Mouse (Mus musculus): ENCODE data around the gene Gba.

Gene Gba

DNA sequence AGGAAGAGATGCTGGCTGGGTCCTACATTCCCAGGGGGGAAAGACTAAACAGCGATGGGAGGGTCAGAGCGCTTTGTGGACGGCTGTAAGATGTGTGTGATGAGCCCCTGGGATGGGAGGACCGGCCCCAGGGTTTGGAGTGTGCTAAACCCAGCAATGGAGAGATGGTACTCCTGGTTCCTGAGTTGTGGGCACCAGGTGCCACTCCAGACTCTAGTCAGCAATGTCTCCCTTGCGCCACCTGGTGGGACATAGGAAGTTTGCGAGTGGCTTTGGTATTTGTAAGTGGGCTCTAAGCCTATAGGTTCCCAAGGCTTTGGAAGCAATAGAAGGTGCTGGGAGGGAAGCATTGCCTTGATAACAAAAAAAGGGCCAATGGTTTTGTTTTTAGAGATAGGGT, 13.1 kb downstream of the Gba start:
- WGBS: 1% methylated on average over 6 of the region's 6 CpGs

DNA sequence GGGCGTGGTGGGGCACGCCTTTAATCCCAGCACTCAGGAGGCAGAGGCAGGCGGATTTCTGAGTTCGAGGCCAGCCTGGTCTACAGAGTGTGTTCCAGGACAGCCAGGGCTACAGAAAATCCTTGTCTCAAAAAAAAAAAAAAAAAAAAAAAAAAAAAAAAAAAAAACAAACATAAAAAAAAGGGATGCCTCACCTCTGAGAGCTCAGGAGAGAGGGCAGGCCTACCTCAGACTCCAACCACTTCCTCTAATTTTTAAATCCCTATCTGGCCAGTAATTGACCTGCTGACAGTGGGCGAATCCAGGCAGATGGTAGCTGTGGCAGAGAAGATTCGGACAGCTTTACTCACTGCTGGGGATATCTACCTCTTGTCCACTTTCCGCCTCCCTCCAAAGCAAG, 13.7 kb downstream of the Gba start:
- 67% methylated on average over 7 of the region's 7 CpGs for WGBS

DNA sequence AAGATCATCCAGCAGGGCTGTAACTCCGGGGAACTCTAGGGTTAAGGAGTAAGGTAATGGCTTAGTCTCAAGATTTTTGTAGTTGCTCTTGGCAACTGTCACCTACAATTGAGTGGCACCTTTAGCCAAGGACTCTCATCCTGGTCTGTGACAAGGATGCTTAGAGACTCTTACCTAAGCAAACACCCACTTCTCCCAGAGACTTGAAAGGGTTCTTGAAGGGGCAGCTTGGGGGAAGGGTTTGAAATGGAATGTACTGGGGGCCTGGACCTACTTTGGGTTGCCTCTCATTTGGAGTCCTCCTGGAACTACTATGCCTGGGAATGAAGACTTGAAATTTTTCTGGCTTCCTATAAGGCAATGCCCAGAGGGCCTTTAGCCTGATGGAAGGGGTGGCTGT, 15.5 kb downstream of the Gba start:
- WGBS: 60% methylated on average over 1 of the region's 1 CpGs

DNA sequence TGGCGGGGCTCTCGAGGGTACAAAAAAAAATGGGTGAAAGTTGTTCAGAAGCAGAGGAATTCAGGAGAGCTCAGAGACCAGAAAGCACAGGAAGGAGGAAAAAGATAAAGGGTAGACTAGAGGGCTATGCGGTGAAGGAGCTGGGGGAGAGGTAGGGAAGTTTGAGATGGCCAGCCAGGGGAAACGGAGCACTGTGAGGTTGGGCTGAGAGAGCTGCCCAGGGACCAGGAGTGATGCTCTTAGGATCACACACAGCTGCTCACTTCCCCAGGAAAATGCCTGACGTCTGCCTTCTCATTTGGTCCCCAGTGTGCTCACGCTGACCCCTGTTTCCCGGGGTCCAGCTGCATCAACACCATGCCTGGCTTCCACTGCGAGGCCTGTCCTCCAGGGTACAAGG, 16.8 kb downstream of the Gba start:
- 58% methylated on average over 8 of the region's 8 CpGs for WGBS

DNA sequence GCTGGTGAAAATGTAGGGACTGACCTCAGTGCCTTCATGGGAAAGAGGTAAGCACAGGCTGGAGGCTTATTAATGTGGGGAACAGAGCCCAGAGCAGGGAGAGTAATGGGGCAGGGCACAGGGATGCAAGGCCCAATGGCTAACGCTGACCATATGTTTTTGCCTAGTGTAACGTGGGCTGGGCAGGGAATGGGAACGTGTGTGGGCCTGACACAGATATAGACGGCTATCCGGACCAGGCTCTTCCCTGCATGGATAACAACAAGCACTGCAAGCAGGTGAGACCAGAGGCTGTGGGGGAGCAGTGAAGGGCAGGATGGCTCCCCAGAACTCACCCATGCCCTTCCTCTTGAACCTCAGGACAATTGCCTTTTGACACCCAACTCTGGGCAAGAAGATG, 18.4 kb downstream of the Gba start:
- WGBS: 57% methylated on average over 5 of the region's 5 CpGs

DNA sequence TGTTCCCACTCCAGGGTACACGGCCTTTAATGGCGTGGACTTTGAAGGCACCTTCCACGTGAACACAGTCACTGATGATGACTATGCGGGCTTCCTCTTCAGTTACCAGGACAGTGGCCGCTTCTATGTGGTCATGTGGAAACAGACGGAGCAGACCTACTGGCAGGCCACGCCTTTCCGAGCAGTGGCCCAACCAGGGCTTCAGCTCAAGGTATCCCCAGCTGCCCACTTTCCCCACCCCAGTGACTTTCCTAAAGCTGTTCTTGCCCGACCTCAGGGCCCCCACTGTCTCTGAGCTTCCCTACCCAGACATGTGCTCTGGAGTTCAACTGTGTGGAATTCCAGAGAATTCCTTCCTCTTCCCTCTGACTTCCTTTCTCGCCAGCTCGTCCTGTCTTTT, 22.1 kb downstream of the Gba start:
- WGBS: 47% methylated on average over 11 of the region's 11 CpGs

DNA sequence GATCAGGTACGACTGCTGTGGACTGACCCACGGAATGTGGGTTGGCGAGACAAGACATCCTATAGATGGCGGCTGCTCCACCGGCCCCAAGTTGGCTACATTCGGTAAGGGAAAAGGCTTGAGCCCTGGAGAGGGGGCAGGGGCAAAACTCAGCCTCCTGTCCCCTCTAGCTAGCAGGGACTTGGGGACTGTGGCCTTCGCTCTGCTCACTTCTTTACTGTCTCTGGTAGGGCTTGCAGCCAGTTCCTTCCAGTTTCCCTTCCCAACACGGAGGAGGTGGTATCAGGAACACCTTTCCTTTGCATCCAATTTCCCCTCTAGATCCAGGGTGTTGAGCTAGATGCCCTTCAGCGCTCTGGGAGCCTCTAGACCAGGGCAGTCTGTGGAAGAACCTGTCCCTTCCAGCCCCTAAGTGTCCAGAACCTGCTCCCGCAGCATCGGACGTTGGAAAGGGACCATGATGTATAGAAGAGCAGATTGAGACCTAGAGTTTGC, 22.6 kb downstream of the Gba start:
- WGBS: 52% methylated on average over 12 of the region's 12 CpGs

DNA sequence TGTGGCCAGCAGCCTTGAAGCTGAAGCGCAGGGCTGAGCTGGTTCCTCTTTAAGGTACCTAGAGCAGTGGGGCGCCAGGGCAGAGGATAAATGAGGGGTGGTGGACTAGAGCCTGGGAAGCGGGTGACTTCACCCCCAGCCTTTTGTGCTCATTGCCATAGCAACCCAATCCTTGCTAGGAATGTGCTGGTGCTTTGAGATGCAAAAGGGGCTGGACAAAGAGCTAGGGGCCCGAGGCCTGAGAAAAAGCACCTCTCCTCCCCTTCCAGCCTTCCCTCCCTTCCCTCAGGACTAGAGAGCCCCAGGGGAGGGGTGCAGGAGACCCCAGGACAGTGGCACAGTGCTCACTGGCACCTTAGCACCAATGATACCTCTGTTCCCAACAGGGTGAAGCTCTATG, 23.2 kb downstream of the Gba start:
- WGBS: 52% methylated on average over 4 of the region's 4 CpGs

GRCm38 (mm10) chr3:89226361-89226760, 23.6 kb downstream of the Gba start:
- 39% methylated on average over 11 of the region's 11 CpGs for WGBS

DNA sequence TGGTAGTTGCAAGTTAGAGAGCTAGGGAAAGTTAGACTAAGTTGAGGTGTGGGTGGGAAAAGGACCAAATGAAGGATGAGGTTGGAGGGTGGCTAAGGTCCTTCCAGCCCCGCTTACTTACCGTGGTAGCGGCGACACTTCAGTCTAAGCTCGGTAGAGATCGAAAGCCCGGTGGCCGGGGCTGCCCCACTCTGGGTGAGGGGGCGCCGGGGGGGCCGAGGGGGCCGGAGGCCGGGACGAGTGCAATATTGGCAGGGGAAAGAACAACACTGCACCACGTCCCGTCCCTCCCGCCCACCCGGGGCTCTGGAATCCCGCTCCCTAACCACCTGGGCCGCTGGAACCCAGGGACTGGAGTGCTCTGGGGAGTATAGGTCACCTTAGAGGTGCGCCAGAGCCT, 24.2 kb downstream of the Gba start, which contains the start of gene Mtx1:
Gene Mtx1, minus strand, starts transcription at position 189 of the 400 bp plus-strand sequence.
- 7% methylated on average over 20 of the region's 21 CpGs for WGBS

DNA sequence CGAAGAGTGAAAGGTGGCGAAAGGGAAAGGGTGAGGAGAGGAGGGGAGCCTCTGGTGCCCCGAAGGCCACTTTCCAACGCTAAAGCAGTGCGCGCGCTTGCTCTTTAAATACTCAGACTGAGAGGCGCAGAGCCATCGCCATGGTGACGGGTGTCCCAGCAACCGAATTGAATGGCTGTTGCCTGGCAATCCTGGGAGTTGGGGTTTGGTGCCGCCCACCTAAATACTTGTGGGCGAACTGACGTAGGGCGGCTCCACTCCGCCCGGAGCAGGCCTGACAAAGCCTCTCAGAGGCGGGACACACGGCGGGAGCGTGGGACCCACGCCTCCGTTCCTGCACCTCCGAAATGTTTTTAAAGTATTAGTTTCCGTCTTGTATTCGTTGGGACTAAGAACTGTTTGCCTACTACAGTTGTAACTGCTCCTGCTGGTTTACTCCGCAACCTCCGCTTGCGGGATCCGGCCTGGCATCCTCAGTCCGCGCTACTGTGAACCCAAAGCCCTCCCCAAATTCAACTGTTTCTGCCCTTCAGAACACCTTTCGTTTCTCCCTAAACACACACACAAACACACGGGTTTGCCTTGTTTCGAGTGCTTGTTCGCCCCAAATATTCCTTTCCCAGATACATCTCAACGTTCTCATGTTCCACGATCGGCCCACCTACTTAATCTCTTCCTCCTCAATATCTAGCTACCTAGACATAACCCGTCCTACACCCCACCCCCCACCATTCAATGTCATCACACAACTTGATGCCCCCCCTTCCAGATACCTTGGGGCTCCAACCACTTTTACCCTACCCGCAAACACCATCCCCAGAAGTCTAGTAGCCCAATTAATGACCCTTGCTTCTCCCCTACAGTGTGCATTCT, 24.8 kb downstream of the Gba start:
- 9% methylated on average over 41 of the region's 41 CpGs for WGBS

DNA sequence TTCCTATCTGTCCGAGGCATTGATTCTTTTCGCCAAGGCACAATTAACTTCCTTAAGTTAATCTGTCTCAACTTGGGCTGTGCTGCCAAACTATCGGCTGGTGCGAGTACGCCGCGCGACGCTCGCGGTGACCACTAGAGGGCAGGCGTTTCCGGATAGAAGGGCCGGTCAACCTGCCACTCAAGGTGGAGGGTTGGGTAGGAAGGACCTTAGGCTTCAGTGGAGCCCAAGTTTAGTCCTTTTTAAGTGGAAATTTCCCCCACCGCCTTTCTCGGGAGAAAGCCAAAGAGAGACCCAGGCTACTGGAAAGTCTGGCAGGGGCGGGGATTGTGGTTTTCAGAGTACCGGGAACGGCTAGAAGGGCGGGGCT, 25.4 kb downstream of the Gba start:
- WGBS: under 1% methylated on average over 20 of the region's 20 CpGs

- 51% methylated on average over 10 of the region's 10 CpGs for WGBS
Observed at GRCm38 (mm10) chr3:89228836-89229235, 26.1 kb downstream of the Gba start, which contains the start of gene Muc1. Muc1 (plus strand) TSS chr3:89229057.

DNA sequence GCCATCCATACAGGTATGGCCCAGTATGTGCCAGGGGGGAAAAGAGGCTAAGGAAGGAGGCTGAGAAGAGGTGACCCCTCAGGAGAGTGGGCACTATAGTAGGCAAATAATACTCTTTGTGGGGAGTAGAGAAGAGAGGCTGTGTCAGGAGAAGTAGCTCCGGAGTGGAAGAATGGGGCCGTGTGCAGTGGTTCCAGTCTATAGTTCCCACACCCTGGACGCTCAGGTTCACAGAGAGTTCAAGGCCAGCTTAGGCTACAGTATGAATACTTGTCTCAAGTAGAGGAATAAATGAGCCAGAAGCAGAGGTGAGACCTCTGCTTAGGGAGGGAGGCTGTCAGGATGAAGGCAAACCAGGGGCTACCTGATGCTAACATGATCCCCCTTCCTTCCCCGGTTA, 26.5 kb downstream of the Gba start:
- WGBS: 80% methylated on average over 4 of the region's 4 CpGs

DNA sequence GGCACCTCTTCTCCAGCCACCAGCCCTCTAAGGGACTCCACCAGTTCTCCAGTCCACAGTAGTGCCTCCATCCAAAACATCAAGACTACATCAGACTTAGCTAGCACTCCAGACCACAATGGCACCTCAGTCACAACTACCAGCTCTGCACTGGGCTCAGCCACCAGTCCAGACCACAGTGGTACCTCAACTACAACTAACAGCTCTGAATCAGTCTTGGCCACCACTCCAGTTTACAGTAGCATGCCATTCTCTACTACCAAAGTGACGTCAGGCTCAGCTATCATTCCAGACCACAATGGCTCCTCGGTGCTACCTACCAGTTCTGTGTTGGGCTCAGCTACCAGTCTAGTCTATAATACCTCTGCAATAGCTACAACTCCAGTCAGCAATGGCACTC, 27.8 kb downstream of the Gba start:
- WGBS: 85% methylated on average over 2 of the region's 2 CpGs

GRCm38 (mm10) chr3:89231345-89231744, 28.6 kb downstream of the Gba start:
- WGBS: 73% methylated on average over 7 of the region's 7 CpGs

DNA sequence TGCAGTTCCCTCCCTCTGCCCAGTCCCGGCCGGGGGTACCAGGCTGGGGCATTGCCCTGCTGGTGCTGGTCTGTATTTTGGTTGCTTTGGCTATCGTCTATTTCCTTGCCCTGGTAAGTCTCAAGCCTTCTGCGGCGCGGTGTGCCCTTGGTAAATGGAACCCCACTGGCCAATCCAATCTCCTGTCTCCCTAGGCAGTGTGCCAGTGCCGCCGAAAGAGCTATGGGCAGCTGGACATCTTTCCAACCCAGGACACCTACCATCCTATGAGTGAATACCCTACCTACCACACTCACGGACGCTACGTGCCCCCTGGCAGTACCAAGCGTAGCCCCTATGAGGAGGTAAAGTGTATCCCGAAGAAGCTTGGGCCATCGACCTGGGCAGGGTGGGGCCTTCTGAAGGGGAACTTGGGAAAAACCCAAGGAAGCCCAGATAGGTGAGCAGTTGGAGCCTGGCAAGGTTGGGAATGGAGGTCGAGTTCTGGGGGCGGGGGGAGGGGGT, 29.1 kb downstream of the Gba start:
- WGBS: 73% methylated on average over 16 of the region's 16 CpGs

- 70% methylated on average over 6 of the region's 6 CpGs for WGBS
Observed at GRCm38 (mm10) chr3:89232614-89233013, 29.9 kb downstream of the Gba start.

- WGBS: 56% methylated on average over 14 of the region's 14 CpGs
Observed at GRCm38 (mm10) chr3:89233562-89234110, 30.9 kb downstream of the Gba start.

DNA sequence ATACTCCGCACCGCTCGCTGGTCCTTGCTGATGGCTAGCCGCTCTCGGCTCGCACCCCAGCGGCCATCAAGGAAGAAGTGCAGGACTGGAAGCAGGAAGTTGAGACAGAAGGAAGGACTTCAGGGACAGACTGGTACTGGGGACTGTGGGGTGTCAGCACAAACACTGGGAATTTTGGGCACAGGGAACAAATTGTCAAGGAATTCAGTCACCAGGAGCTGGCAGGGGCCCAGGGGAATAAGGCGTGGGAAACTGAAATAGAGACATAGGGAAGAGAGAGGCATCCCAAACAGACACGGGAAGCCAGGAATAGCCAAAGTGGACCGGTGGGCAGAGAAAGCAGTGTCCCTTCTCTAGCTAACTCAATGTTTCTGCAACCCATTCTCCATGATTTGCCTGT, 33.8 kb downstream of the Gba start:
- 69% methylated on average over 10 of the region's 10 CpGs for WGBS

- 82% methylated on average over 21 of the region's 21 CpGs for WGBS
Observed at GRCm38 (mm10) chr3:89237682-89238081, 35.0 kb downstream of the Gba start.

DNA sequence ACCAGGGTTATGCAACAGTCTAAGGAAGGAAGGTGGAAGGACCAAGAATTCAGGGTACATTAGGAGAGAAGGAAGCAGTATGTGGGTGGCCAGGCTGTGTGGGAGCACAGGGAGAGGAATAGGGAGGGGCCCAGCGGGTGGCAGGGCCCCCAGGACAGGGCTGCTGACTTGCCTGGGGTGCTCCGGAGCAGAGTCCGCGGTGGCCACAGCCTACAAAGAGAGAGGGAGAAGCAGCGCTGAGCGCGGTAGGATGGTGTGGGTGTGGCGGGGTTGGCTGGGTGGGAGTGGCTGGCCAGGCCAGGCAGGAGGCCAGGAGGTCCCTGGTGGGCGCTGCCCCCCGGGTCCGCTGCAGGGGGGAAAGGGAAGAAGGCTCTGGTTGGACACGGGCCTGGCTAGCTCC, 35.8 kb downstream of the Gba start:
- WGBS: 59% methylated on average over 12 of the region's 12 CpGs

DNA sequence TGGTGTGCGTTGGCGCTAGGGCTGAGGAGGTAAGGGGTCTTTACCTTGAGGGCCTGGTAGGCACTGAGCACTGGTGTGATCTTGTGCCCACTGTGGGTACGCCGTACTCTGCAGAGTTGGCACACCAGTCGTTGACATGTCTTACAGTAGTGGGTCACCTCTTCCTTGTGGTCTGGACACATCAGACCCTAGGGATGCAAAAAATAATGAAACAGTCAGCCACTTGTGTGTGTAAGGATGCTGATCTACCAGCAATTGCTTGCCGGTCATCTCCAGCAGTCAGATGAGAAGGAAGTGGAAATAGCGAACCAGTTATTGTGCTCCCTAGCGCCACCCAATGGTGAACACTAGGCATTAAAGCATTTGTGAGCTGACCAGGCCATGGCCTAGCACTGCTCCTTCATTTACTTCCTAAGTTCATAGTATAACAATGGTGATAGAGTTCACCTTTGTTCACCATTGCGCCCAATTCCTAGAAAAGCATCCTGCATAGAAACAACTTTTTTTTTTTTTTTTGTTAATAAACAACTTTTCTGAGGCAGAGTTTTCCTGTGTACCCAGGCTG, 39.7 kb downstream of the Gba start:
- 52% methylated on average over 9 of the region's 9 CpGs for WGBS

Data from cerebral cortex, adult 2 months (tissue).